Mouse (Mus musculus): ENCODE data around the gene Trim72.

Trim72 gene

GRCm38 (mm10) chr7:128003688-128004087 lies at the start of gene Trim72:
Gene Trim72, plus strand, starts transcription at chr7:128003949.
- DNase-seq: peak; percentile 74 to 83

GRCm38 (mm10) chr7:127959364-127959763 lies 44.4 kb upstream of the Trim72 start:
- DNase-seq: no peak

GRCm38 (mm10) chr7:127966371-127966918 lies 37.3 kb upstream of the Trim72 start:
- DNase-seq: peak in 1 of 2 experiments; percentile 30

GRCm38 (mm10) chr7:127967004-127967921 lies 36.5 kb upstream of the Trim72 start, which contains the start of gene Fus:
Gene Fus, plus strand, starts transcription at chr7:127967457.
- peak; percentile 92 to 98 for DNase-seq

GRCm38 (mm10) chr7:127967922-127968828 lies 35.6 kb upstream of the Trim72 start:
- DNase-seq: peak; percentile 61 to 75

- DNase-seq: no peak
These were observed 29.3 kb upstream of the Trim72 start for GRCm38 (mm10) chr7:127974413-127974930.

GRCm38 (mm10) chr7:127978856-127979255 lies 24.9 kb upstream of the Trim72 start:
- DNase-seq: no peak

- DNase-seq: no peak
These were observed 23.1 kb upstream of the Trim72 start for GRCm38 (mm10) chr7:127980606-127981005.

GRCm38 (mm10) chr7:127988904-127989303 lies 14.8 kb upstream of the Trim72 start:
- no peak for DNase-seq

GRCm38 (mm10) chr7:127991643-127992487 lies 11.9 kb upstream of the Trim72 start:
- peak; percentile 77 to 80 for DNase-seq

GRCm38 (mm10) chr7:127992488-127993340 lies 11.0 kb upstream of the Trim72 start:
- DNase-seq: no peak

- DNase-seq: no peak
These were observed 10.3 kb upstream of the Trim72 start, which contains the start of gene Pycard for GRCm38 (mm10) chr7:127993341-127993977. Gene Pycard, minus strand, starts transcription at chr7:127993867.

- no peak for DNase-seq
These were observed 4.3 kb upstream of the Trim72 start for GRCm38 (mm10) chr7:127999436-127999835.

GRCm38 (mm10) chr7:128000068-128000950 lies 3.4 kb upstream of the Trim72 start:
- DNase-seq: no peak

GRCm38 (mm10) chr7:128003098-128003497 lies 651 bp upstream of the Trim72 start:
- DNase-seq: no peak

- no peak for DNase-seq
These were observed 369 bp downstream of the Trim72 start for GRCm38 (mm10) chr7:128004150-128004486.

- DNase-seq: peak; percentile 20 to 30
These were observed 976 bp downstream of the Trim72 start for GRCm38 (mm10) chr7:128004487-128005362.

GRCm38 (mm10) chr7:128006193-128006592 lies 2.4 kb downstream of the Trim72 start:
- DNase-seq: peak; percentile 40 to 43

Measured in cerebellum, adult 18-20 months (tissue).